ENCODE assay signal across 29 mouse cellular contexts in genomic region chr4:104596936-104597335, GRCm38 (mm10).
DNase-seq lines count a peak whose midpoint lies in the region; ATAC-seq and TF ChIP-seq lines count a peak whose summit lies in the region.
"Had no signal": no experiment of that assay in that cellular context is flagged by ENCODE, and none has a peak within 500 bp of the region (broad histone marks: within the 10 kb centered on the region; RNA-seq: fewer than 3 reads in every experiment).

No protein-coding gene starts in this region.

- intact Hi-C loops in left cerebral cortex, adult 2 months (cut with DNase I): loop anchor here (2.0 kb wide), 2 partner anchors 64 to 136 kb away; no protein-coding TSS in a partner anchor
- intact Hi-C loops in left cerebral cortex, postnatal 10 days (cut with DNase I): no loop called here

- no peak for ATAC-seq in heart, embryonic 12.5 days (ENCODE audit: insufficient number of reproducible peaks, low FRiP score)
- ATAC-seq: forebrain, embryonic 14.5 days; forebrain, postnatal 0 days; hindbrain, embryonic 16.5 days; Patski had no signal

- no peak overlapping the region for H3K4me2 ChIP-seq in heart, embryonic 12.5 days
- H3K4me2 ChIP-seq: embryonic facial prominence, embryonic 12.5 days; embryonic facial prominence, embryonic 15.5 days; heart, embryonic 11.5 days; heart, embryonic 15.5 days; hindbrain, embryonic 13.5 days had no signal

- H3K27me3 ChIP-seq in heart, embryonic 10.5 days (ENCODE audit: insufficient read depth, poor library complexity, severe bottlenecking): no peaks in the 10 kb centered on the region
- no peaks in the 10 kb centered on the region for H3K27me3 ChIP-seq in heart, embryonic 12.5 days (replicated peaks)
- H3K27me3 ChIP-seq: CH12.LX; embryonic facial prominence, embryonic 12.5 days; embryonic facial prominence, embryonic 15.5 days; heart, embryonic 15.5 days; hindbrain, embryonic 13.5 days; Patski had no signal

- H3K9ac ChIP-seq in heart, embryonic 12.5 days: no peak overlapping the region
- H3K9ac ChIP-seq: embryonic facial prominence, embryonic 12.5 days; embryonic facial prominence, embryonic 15.5 days; forebrain, postnatal 0 days; heart, embryonic 15.5 days; hindbrain, embryonic 13.5 days had no signal

- H3K4me1 ChIP-seq in heart, embryonic 10.5 days: peaks cover 8% of the 10 kb centered on the region; the same call in 1 of the 2 replicates
- peaks cover 8% of the 10 kb centered on the region for H3K4me1 ChIP-seq in heart, embryonic 12.5 days (replicated peaks)
- H3K4me1 ChIP-seq: embryonic facial prominence, embryonic 12.5 days; heart, embryonic 15.5 days; hindbrain, embryonic 13.5 days had no signal

- no peak overlapping the region for H3K27ac ChIP-seq in heart, embryonic 10.5 days
- H3K27ac ChIP-seq in heart, embryonic 12.5 days (ENCODE audit: poor library complexity, severe bottlenecking): no peak overlapping the region
- H3K27ac ChIP-seq in left cerebral cortex, adult 2 months: 0 out of 2 replicates have a peak overlapping the region, but pooled peaks have one; percentile 7
- H3K27ac ChIP-seq: embryonic facial prominence, embryonic 12.5 days; embryonic facial prominence, embryonic 15.5 days; heart, adult 2 months; heart, embryonic 15.5 days; hindbrain, embryonic 10.5 days; hindbrain, embryonic 13.5 days had no signal

- no peak overlapping the region for H3K4me3 ChIP-seq in heart, embryonic 10.5 days
- no peak overlapping the region for H3K4me3 ChIP-seq in heart, embryonic 12.5 days
- no peak overlapping the region for H3K4me3 ChIP-seq in left cerebral cortex, adult 2 months
- H3K4me3 ChIP-seq: embryonic facial prominence, embryonic 12.5 days; embryonic facial prominence, embryonic 15.5 days; heart, adult 2 months; heart, embryonic 15.5 days; hindbrain, embryonic 10.5 days; hindbrain, embryonic 13.5 days had no signal

- DNase-seq in heart, embryonic 10.5 days (ENCODE audit: low spot score): peak; percentile 19
- no peak for DNase-seq in left cerebral cortex, adult 2 months (ENCODE audit: extremely low spot score in 1 of 2, low spot score in 2 of 2)
- DNase-seq in left cerebral cortex, postnatal 10 days (ENCODE audit: extremely low spot score in 1 of 2, low spot score in 2 of 2): no peak
- DNase-seq in right cerebral cortex, postnatal 25 days: peak; percentile 36
- DNase-seq in right cerebral cortex, postnatal 4 days: no peak
- DNase-seq: adrenal gland, postnatal 10 days; adrenal gland, postnatal 36 days; B cell, adult 2 months; cerebellum, adult 11 months; cerebellum, adult 2 months; cerebellum, adult 9-11 months; forebrain, postnatal 0 days; gastrocnemius, postnatal 10 days; gastrocnemius, postnatal 36 days; heart, adult 2 months; heart, postnatal 10 days; heart, postnatal 36 days had no signal

- 89% methylated on average over 7 of the region's 7 CpGs for WGBS in heart, embryonic 10.5 days
- WGBS in heart, embryonic 12.5 days: 90% methylated on average over 7 of the region's 7 CpGs

- no peaks in the 10 kb centered on the region for H3K9me3 ChIP-seq in heart, embryonic 10.5 days
- no peaks in the 10 kb centered on the region for H3K9me3 ChIP-seq in heart, embryonic 12.5 days (replicated peaks)
- H3K9me3 ChIP-seq: embryonic facial prominence, embryonic 12.5 days; embryonic facial prominence, embryonic 15.5 days; heart, embryonic 15.5 days; hindbrain, embryonic 10.5 days; hindbrain, embryonic 13.5 days had no signal

- no peak for TF ChIP-seq CTCF in left cerebral cortex, adult 2 months (IDR thresholded peaks at IDR 0.05)

- H3K36me3 ChIP-seq in heart, embryonic 10.5 days: no peaks in the 10 kb centered on the region
- no peaks in the 10 kb centered on the region for H3K36me3 ChIP-seq in heart, embryonic 12.5 days
- H3K36me3 ChIP-seq: embryonic facial prominence, embryonic 12.5 days; embryonic facial prominence, embryonic 15.5 days; G1E; heart, embryonic 15.5 days; hindbrain, embryonic 10.5 days; hindbrain, embryonic 13.5 days had no signal

Comparison
In these comparisons a context has a peak if more than half of its experiments do, and no peak if none do; other contexts are left out.
1. DNase-seq: peak in heart, embryonic 10.5 days (single experiment) and right cerebral cortex, postnatal 25 days (single experiment); none in left cerebral cortex, adult 2 months (0 of 2), left cerebral cortex, postnatal 10 days (0 of 2) and right cerebral cortex, postnatal 4 days (single experiment).